Mouse (Mus musculus) liver, adult 2 months (tissue): Measurements from ENCODE around the gene 2610528J11Rik.

Experiments used
- CTCF ChIP-seq: fragments of 200-500 bp; IDR thresholded peaks from 2 replicates; pipeline ENCODE4 v1.5.1; 2011; ENCODE audit warnings: low read depth, low read length, control low read depth
- POLR2A ChIP-seq: fragments of 200-500 bp; IDR thresholded peaks from 2 replicates; pipeline ENCODE4 v1.6.1; 2011; ENCODE audit warnings: low read length, control low read depth; ENCODE audit not compliant: insufficient read depth; ENCODE audit errors: extremely low read depth

DNA sequence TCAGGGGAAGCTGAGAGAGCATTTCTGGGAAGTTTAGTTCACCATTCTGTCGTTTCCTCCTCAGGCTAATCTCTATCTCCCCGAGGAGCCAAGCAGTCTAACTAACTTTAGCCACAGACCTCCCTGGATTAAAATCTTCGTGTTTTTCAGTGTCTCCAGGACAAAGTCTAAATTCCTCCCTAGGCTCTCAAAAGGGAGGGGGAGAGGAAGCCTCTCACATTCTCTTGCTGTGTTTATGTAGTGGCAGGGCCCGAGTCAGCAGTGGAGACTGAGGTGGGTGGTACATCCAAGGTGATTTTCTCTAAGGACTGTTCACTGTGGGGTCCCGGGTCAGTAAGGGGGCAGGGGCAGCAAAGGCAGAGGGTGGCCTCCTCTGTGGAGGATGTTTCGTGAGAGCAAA lies 11.0 kb downstream of the 2610528J11Rik start:
- TF ChIP-seq POLR2A: no peak
- no peak for TF ChIP-seq CTCF
